Mouse (Mus musculus) MN1 (cell line): ENCODE results near the gene Polr2g.

ENCODE experiments used
- DNase-seq: peaks from one replicate; pipeline ENCODE4 v3.0.0-alpha.2; 2016; ENCODE audit warnings: low spot score

Polr2g gene

DNA sequence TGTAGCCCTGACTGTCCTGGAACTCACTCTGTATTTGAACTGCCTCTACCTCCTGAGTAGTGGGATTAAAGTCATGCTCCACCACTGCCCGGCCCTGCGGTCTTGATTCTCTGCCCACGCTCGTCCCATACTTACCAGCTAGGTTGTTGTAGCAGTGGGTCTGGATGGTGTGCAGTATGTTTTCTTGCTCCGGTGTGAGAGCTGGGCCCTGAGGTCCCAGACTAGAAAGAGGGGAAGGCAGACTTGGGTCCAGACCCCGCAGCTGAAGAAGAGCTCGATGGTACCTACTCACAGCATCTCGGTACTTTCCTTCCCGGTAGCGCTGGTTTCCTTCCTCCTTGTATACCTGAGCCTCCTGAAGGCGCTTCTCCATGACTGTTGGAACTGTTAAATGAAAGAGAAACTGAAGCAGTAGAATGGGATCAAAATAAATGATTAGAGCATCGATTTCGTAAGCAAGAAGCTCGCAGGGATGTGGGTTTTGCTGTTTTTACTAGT, 20.0 kb upstream of the Polr2g start:
- no peak for DNase-seq

DNA sequence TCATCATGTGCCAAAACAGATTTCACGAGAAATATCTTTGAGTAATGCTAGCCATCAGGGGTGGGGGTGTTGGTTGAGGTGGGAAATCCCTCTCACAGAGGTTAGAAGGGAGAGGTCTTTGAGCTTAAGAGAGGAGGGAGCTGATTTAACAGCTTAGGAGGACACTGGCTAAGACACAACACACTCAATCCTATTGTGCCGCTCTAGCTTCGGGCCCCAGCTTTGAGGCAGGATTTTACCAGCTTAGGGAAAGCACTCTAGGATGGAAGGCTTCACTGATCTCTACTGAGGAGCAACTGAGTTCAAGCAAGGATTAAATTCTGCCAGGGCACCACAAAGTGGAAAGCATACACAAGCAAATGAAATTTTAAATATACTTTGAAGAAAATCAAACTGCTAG, 18.6 kb upstream of the Polr2g start:
- DNase-seq, result no peak

DNA sequence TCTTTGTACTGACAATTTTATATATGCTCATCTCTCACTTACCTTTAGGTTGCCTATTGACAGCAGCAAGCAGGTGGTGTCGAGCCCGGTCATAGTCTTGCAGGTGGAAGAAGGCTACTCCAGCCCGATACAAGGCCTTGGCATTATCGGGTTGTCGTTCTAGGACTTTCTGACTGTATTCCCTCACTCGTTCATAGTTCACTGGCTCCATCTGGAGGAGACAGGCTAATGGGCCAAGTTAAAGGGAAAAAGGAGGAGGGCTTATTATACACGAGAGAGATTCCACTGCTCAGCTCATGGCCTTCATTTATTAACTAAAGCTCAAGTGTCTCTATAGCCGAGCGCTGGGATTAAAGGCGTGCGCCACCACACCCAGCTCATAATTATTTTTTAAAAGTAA, 17.4 kb upstream of the Polr2g start:
- peak; percentile 35 for DNase-seq

DNA sequence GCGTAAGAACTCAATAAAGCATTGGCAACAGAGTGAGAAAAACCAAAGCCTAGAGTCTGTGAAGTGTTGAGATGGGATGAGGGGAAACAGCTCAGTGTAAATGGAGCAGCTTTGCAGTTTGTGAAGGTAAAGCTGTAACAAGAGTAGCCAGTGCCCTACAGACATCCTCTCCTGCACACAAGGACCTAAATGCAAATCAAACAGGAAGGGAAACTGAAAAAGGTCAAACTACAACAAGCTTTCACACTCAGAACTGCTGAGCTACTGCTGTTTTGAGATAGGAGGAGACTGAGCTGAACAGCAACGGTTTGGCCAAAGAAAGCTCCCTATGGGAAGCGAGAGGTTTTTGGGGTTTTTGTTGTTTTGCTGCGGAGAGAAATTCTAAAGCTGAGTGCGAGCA, 8.4 kb upstream of the Polr2g start:
- no peak for DNase-seq

DNA sequence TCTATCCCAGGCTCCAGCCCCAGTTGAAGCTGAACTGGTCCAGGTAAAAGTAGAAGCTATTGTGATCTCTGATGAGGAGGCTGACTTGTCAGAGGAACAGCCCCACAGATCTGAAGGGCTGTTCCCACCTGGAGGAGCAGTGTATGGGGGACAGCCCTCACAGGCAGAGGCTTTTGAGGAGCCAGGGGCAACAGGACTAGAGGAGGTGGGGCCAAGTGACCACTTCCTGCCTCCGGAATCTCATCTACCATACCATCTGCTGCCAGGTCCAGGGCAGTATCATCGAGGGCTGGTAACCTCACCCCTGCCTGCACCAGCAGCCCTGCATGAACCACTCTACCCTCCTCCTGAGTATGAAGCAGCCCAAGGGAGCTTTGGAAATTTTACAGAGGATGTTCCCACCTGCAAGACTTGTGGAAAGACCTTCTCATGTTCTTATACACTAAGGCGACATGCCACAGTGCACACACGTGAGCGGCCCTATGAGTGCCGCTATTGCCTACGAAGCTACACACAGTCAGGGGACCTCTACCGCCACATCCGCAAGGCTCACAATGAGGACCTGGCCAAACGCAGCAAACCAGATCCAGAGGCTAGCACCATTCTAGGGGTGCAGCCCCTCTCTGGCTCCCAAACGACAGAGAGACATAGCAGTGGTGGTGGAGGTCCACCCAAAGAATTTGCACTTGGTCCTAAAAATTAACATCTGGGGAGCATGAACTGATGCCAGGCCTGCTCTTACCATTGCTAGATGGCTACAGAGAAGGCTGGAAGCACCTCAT, 5.7 kb upstream of the Polr2g start:
- DNase-seq, result no peak

DNA sequence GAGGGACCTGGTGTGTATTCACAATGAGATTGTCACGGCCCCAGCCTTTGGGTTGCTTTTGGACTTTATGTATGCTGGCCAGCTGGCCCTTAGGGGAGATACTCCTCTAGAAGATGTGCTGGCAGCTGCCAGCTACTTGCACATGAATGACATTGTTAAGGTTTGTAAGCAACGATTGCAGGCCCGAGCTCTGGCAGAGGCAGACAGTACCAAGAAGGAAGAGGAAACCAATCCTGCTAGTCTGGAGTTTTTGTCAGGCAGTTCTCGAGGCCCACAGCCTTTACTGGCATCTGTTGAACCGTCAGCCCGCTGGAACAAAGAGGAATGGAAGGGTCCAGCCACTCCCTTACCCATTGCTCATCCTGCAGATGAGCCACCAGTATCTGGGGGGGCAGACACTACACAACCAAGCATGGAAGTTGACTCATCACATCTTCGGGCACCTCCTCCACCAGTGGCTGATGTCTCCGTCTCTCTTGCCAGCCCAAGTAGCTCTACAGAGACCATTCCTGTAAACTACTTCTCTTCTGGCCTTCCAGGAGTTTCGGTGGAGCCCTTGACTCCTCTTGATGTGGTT, 4.9 kb upstream of the Polr2g start:
- no peak for DNase-seq

DNA sequence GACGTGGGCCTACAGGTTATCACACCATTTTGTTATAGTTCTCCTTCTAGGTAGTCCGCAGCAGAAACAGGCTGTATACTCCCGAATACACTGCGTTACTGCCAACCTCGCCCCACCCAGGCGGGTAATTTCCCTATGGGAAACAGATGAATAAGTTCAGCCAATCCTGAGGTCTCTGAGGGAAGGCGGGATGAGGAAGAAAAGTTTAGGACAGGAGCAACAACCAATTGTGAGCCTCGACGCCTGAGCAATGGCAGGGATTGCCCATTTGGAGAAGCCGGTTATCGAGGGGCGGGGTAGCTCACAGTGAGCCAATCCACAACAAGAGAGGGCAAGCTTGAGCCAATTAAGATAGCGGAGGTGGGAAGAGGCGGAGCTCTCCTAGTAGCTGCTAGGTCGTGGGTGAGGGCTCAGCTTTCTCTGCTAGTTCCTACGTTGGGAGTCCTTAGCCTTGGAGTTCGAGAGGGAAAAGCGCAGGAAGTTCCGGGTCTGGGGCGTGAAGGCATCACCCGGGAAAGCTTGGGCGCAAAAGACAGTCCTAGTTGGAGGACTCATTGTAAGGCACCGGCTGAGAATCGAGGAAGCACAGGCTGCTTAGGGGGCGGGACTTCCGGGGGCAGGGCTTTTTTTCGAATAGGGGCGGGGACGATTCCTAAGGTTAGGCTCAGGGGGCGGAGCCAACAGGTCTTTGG, 3.9 kb upstream of the Polr2g start, which contains the start of gene Zbtb3:
Gene Zbtb3, plus strand, starts transcription at position 426 of the 692 bp plus-strand sequence.
- DNase-seq, result peak; percentile 95

DNA sequence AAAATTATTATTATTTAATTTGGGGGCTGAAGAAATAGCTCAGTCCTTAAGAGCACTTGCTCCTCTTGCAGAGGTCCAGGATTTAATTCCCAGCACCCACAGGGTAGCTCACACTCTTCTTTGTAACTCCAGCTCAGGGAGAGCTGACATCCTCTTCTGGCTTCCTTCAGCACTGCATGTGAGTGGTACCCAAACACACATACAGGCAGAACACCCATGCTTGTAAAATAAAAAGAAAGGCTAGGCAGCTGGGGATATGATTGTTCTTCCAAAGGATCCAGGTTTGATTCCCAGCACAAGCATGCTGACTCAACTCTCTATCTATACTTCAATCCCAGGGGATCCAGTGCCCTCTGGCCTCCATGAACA, 554 bp upstream of the Polr2g start:
- no peak for DNase-seq

DNA sequence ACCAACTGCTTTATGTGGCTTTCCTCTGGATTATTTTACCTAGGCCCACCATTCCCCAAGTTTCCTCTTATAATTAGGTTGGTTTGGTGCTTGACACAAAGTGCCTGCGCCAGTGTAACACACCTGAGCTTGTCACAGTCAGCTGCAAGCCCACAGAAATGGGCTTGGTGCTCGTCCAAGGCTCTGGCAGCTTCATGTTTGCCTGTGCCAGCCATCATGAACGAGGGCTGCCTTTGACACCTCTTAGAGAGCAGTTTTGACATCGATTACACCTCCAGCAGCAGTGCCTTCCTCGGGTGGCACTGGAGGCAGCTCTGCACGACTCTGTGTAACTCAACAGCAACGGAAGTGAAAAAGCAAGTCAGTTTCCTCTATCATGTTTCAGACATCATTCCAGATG, 8.2 kb downstream of the Polr2g start:
- DNase-seq, result no peak

DNA sequence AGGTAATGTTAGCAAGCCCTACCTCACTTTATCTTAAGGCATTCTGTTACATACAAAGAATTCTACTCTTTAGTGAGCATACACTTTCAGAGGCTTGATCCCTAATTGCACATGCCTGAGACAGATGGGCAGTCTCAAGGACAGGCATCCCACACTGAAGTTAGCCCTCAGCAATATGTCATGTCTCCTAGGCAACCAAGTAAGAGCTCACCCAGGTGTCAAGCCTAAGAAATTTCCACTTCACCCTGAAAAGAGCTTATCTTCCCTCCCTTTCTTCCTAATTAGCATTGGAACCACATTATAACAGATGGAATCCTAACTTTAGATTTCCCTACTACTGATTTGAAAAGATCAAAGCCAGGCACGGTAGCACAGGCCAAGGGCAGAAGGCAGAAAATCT, 9.2 kb downstream of the Polr2g start:
- DNase-seq, result no peak

DNA sequence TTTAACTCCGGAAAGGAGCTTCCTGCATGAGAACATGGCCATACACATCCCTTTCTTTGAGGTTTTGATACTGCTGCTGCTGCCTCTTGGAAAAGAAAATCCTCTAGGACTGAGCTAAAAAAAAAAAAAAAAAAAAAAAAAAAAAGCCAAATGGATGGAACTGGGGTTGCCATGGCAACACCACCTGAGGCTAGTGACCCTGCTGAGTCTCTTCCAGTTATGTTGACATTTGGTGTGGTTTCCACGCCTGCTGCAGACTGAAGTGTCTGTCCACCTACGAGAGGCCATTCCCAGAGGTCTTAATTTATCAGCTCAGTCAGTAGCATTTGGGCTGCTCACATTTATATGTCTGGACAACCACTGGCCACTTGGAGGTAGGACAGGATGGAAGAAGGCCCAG, 9.9 kb downstream of the Polr2g start:
- DNase-seq, result peak; percentile 59

DNA sequence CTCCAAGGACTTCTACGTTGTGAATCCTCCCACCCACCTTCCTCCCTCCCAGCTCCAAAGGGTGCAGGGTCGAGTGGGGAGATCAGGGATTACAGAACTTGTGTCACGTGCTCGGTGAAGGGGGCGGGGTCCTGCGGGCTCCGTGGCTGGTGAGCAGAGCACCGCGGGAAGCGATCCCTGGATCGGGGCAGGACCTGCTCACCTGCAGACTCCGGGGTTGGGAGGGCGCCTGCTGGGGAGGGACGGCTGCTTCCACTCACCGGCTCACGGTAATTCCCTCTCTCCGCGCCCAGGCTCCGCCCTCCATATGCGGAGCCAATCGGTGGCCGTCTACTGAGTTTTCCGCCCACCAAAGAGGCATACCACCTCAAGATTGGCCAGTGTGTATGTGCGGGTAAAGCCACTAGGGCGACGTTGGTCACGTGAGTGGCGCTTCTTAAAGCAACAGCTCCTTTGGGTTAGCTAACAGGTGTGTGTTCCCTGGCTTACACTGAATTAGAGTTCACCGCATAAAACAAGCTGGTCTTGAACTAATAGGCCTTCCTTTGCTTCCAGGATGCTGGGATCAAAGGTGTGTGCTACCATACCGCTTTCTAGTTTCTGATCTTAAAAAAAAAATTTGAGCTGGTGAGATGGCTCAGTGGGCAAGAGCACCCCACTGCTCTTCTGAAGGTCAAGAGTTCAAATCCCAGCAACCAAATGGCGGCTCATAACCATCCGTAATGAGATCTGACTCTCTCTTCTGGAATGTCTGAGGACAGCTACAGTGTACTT, 12.2 kb downstream of the Polr2g start, which contains the start of gene Taf6l:
Gene Taf6l, minus strand, starts transcription at position 410 of the 774 bp plus-strand sequence.
- peak; percentile 91 for DNase-seq

DNA sequence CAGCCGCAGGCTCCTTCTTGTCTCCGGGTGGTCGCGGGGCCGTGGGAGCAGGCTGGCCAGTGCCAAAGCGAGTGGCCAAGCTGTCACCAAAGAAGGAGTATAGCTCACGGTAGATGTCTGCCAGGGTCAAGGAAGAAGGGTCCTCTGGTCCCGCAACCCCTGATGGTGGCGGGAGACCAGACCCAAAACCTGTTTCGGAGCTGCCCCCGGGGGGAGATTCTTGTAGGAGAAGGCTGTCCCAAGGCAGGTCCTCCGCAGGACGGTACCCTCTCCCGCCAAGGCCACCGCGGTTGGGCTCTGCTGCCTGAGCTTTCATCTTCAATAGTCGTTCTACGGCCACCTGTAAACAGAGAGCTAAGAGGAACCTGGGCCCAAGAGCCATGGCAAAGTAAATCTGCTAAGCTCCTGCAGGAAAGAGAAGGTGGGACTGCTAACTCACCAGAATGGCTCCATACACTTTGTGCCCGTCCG, 23.4 kb downstream of the Polr2g start:
- peak; percentile 14 for DNase-seq

DNA sequence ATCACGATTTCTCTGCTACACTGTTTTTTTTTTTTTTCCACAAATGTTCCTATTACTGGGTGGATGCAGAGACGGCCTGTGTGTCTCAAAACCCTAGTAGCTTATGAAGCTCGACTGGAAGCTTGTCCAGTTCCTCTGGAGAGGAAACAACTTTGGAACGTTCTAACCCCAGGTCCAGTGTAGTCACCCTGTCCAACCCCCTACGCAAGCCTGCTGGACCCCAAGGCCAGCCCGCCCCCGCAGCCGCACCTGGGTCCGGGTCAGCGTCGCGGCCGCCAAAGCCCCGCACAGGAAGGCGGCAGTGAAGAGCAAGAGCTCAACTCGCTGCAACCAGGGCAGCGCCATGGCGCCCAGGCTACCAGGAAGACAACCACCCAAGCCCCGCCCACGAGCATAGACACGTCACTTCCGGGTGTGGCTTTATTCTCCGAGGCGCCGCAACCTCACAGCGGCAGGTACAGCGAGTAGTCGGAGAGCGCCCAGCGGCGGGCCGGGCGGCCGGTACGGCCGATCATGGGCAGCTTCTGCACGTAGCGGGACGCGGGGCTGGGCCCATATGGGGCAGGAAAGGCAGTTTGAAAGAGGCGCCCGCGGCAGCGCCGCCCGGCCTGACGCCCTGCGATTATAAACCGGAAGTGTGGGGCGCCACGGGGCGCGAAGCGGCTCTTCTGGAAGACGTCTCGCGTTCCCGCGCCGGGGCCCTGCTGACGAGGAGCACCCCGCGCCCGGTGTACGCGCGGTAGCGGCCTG, 24.1 kb downstream of the Polr2g start, which contains the start of gene Tmem179b:
Gene Tmem179b, minus strand, starts transcription at position 382 of the 750 bp plus-strand sequence.
- peak; percentile 89 for DNase-seq

DNA sequence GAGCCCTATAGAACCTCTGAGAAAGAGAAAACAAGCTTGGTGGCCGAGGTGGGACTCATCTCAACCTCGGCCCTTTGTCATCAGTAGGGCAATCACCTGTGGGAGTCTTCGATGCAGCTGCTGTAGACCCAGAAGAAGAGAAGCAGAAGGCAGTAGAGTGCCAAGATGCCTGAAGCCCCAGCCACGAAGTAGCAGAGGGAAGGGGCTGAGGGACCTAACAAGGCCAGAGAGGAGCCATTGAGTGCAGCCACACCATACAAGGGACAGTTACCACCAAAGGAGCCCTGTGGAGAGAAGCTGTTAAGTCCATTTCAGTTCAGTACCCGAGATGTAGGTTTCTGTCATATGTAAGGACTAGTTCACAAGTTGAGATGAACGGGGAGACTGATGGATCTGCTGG, 25.0 kb downstream of the Polr2g start:
- DNase-seq, result no peak

DNA sequence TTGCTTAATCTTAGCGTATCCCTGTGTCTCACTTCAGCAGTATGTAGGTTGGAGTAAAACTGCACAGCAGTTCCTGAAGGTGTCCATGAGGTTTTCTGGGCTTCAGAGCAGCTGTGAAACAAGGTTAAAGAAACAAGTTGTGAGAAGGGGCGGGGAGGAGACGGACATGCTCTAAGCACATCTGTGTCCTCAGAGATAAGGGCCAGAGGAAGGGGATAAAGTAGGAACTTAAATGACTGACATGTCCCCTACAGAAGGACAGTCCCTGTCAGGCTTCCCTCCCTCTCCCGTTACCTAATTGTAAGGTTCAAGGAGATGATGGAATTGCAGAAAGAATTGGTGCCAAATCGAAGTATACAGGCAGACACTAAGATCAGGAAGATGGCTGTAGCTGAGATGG, 25.4 kb downstream of the Polr2g start:
- DNase-seq, result no peak

DNA sequence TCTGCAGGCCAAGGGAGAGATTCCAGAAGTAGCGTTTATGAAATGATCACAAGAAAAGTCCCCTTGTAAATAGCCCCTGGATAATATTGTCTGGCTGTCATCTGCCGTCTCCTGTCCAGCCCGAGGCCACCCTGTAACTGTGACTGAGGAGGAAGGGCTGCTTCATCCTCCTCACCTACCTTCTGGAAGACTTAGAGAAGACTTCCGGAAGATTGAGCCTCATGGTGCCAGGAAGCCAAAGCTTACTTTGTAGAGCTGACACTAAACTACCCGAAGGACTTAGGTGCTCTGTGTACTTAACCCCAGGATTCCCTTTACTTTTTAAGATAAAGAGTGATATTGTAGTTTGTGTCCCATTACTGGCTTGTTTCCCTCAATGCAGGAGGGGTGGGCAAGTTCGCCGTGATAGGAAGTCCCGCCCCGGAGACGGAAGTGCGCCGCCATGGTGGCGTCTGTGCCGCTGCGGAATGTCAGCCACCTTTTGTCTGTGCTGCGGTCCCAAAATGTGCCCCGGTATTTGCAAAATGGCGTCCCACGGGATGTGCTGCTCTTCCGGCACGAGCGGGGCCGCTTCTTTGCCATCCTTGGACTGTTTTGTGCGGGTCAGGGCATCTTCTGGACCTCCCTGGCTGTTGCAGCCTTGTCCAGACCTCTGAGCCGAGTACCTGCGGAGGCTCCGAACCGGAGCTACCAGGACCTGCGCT, 27.7 kb downstream of the Polr2g start, which contains the start of gene Tmem223:
Gene Tmem223, plus strand, starts transcription at position 430 of the 704 bp plus-strand sequence.
- no peak for DNase-seq

DNA sequence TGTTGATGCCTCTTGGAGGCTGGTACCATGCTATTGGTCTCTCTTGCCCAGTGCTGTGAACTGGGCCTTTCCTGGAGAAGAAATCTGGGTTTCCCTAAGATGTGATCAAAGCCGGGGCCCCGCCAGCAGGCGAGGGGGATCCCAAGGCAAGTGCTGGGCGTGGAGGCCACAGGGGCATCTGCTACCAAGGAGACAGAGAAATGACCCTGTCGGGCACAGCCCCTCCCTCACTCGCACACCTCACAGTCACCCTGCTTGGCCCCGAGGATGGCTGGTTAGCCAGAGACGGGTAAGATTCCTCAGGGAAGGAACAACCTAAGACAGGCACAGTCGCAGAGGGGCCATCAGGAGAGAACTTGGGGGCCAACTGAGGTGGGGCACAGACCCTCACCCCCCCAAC, 32.8 kb downstream of the Polr2g start:
- no peak for DNase-seq

DNA sequence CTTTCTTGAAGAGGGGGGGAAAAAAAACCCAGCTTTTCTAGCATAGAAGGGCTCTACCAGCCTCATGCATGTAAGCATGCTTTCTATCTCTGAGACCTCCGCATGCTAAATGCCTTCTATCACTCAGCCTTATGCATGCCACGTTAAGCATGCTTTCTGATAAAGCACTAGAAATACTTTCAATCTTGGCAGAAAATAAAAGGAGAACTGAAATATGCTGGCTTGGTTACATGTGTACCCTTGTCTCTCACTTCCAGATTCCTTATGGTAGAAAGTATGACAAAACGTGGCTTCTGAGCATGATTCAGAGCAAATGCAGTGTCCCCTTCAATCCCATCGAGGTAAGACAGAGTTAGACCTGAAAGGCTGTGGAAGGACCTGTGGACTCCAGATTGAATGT, 35.1 kb downstream of the Polr2g start:
- DNase-seq, result no peak

DNA sequence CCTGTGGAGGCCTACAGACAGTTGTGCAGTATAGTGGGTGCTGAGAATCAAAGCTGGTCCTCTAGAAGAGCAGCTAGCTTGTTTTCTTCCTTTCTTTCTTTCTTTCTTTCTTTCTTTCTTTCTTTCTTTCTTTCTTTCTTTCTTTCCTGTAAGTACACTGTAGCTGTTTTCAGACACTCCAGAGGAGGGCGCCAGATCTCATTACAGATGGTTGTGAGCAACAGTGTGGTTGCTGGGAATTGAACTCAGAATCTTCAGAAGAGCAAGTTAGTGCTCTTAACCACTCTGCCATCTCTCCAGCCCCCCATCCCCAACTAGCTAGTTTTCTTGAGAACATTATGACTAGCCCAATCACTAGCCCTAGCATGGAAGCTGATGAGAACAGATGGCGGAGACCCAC, 37.6 kb downstream of the Polr2g start:
- DNase-seq, result no peak

DNA sequence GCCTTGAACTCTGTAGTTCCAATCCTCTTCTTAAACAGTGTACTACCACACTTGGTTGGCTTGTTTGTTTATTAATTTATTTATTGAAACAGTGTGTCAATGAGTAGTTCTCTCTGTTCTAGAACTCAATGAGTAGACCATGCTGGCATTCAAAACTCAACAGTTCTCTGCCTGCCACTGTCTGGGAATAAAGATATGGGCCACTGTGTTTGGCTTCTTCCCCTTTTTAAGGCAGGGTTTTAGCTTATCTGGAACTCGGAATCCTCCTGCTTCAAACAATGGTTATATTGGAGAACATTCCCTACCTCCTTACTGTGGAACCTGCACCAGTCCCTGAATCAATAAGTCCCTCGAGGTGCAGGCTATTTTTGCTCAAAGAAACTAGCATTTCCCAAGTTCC, 39.5 kb downstream of the Polr2g start:
- DNase-seq, result no peak
